Mouse (Mus musculus): ENCODE measurements around the gene Arid3a. TPM values are rescaled to one million over a fixed set of nuclear protein-coding genes. Genes with fewer than 3 reads are reported as not detected.

Arid3a gene
- total RNA-seq, 4 experiments from 2014 or later: 5.0 to 7.8 (median 7.5) TPM

- DNase-seq (ENCODE audit: low spot score in 2 of 2): no peak
Measured at GRCm38 (mm10) chr10:79974087-79974486, 47.2 kb downstream of the Arid3a start.

- DNase-seq (ENCODE audit: low spot score in 2 of 2): no peak
Measured at GRCm38 (mm10) chr10:79974668-79975067, 47.8 kb downstream of the Arid3a start.

GRCm38 (mm10) chr10:79976071-79976721, 49.4 kb downstream of the Arid3a start:
- no peak for DNase-seq (ENCODE audit: low spot score in 2 of 2)

GRCm38 (mm10) chr10:79976722-79977107, 49.9 kb downstream of the Arid3a start:
- no peak for DNase-seq (ENCODE audit: low spot score in 2 of 2)

- no peak for DNase-seq (ENCODE audit: low spot score in 2 of 2)
Measured at GRCm38 (mm10) chr10:79977324-79977723, 50.5 kb downstream of the Arid3a start.

GRCm38 (mm10) chr10:79978061-79978460, 51.2 kb downstream of the Arid3a start:
- no peak for DNase-seq (ENCODE audit: low spot score in 2 of 2)

- no peak for DNase-seq (ENCODE audit: low spot score in 2 of 2)
Measured at GRCm38 (mm10) chr10:79979401-79980155, 52.7 kb downstream of the Arid3a start.

- DNase-seq (ENCODE audit: low spot score in 2 of 2): no peak
Measured at GRCm38 (mm10) chr10:79983205-79983604, 56.4 kb downstream of the Arid3a start.

- DNase-seq (ENCODE audit: low spot score in 2 of 2): peak; percentile 67 to 82
Measured at GRCm38 (mm10) chr10:79983670-79984069, 56.8 kb downstream of the Arid3a start.

- peak; percentile 70 to 84 for DNase-seq (ENCODE audit: low spot score in 2 of 2)
Measured at GRCm38 (mm10) chr10:79984195-79984816, 57.5 kb downstream of the Arid3a start, which contains the start of gene Tmem259. Gene Tmem259 (minus strand): TSS chr10:79984330.

- DNase-seq (ENCODE audit: low spot score in 2 of 2): peak; percentile 93 to 99
Measured at GRCm38 (mm10) chr10:79984871-79985270, 58.0 kb downstream of the Arid3a start.

GRCm38 (mm10) chr10:79985334-79986231, 58.7 kb downstream of the Arid3a start:
- peak; percentile 63 to 71 for DNase-seq (ENCODE audit: low spot score in 2 of 2)

- no peak for DNase-seq (ENCODE audit: low spot score in 2 of 2)
Measured at GRCm38 (mm10) chr10:79986232-79986878, 59.5 kb downstream of the Arid3a start.

GRCm38 (mm10) chr10:79986963-79987362, 60.1 kb downstream of the Arid3a start:
- DNase-seq (ENCODE audit: low spot score in 2 of 2): peak; percentile 68 to 78

GRCm38 (mm10) chr10:79987771-79988505, 61.1 kb downstream of the Arid3a start:
- no peak for DNase-seq (ENCODE audit: low spot score in 2 of 2)

- no peak for DNase-seq (ENCODE audit: low spot score in 2 of 2)
Measured at GRCm38 (mm10) chr10:79988506-79989271, 61.8 kb downstream of the Arid3a start, which contains the start of gene Cnn2. Gene Cnn2 (plus strand): TSS chr10:79988584.

- DNase-seq (ENCODE audit: low spot score in 2 of 2): no peak
Measured at GRCm38 (mm10) chr10:79989272-79989786, 62.5 kb downstream of the Arid3a start.

- no peak for DNase-seq (ENCODE audit: low spot score in 2 of 2)
Measured at GRCm38 (mm10) chr10:79989870-79990269, 63.0 kb downstream of the Arid3a start.

GRCm38 (mm10) chr10:79991099-79991498, 64.3 kb downstream of the Arid3a start:
- DNase-seq (ENCODE audit: low spot score in 2 of 2): no peak

Data from left cerebral cortex, adult 8-10 months (tissue).